Mouse (Mus musculus) central nervous system, embryonic 14 days (tissue): ENCODE measurements around the gene Borcs5. TPM values are rescaled to one million over a fixed set of nuclear protein-coding genes. Genes with fewer than 3 reads are reported as not detected.

Experiments
- polyA plus RNA-seq: library from polyadenylated mRNA; depleted of rRNA; stranded (reverse); fragments of >200 nt; gene quantifications from 2 replicates; pipeline ENCODE4 v1.2.3, GENCODE M21; 2012; rRNA removed

The Borcs5 gene
- polyA plus RNA-seq, result 24.1 and 25.9 TPM in 2 replicates

GRCm38 (mm10) chr6:134639210-134639609, at the start of gene Borcs5:
TSS of gene Borcs5 (plus strand) at chr6:134639510.

DNA sequence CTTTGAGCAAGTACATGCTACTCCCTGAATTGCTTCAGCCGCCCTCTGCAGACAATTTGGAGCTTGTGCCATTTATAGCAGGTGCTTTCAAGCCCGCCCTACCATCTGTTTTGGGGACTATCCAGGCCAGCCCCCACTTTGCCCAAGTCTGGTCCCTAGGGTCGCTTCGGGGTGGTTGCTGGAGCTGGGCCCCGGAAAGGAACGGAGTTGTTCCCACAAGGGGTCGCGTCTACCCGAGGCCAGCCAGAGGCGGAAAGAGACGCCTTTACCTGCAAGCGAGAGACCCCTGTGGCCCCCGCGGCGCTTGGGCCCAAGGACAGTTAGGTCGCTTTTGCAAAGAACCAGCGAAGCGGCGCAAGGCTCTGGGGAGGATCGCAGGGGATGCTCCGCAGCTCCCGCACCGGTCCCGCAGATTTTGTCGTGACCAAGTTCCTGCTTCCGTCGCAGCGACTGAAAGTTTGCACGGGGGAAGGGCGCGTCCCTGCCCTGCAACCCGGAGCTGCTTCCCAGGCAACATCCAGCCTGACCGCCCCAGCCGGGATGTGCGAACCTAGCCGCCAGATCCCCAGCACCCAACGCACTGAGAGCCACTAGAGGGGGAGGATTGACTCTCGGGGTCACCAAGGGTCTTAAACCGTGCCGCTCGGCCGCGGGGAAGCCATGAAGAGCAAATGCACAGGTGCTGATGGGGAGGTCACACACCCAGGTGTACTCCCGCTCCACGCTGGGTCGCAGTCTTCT, 7.2 kb upstream of the Borcs5 start, which contains the start of gene Mansc1:
Gene Mansc1, minus strand, starts transcription at position 542 of the 741 bp plus-strand sequence.

Other genes starting within 250 kb of the Borcs5 start
- 0.09 TPM in 1 of 2 replicates, not detected in the other for gene Bcl2l14, start 243.2 kb upstream of the Borcs5 start, polyA plus RNA-seq
- 29.2 and 30.9 TPM in 2 replicates for gene Lrp6, start 72.5 kb upstream of the Borcs5 start, polyA plus RNA-seq
- 1.1 and 1.4 TPM in 2 replicates for gene Mansc1, start 7.0 kb upstream of the Borcs5 start, polyA plus RNA-seq
- gene Dusp16, start 153.1 kb downstream of the Borcs5 start, polyA plus RNA-seq, result 10.5 and 11.0 TPM in 2 replicates
- 8.6 and 8.9 TPM in 2 replicates for gene Crebl2, start 190.6 kb downstream of the Borcs5 start, polyA plus RNA-seq